Mouse (Mus musculus) adrenal gland, postnatal 4 days (tissue): Measurements from ENCODE around the gene Olfr1226. TPM values are rescaled to one million over a fixed set of nuclear protein-coding genes. Genes with fewer than 3 reads are reported as not detected.
"Not testable (repeated sequence)": the region's sequence is repeated elsewhere in the genome, so short reads cannot be mapped to it uniquely, and the experiment has no call there.

ENCODE experiments used
- DNase-seq, 2 experiments: peaks; one replicate each; pipeline ENCODE4 v3.0.0; 2021 to 2022; ENCODE audit warnings: low spot score in 2 of 2, mixed read lengths in 2 of 2
- long read RNA-seq, 2 experiments: library from polyadenylated mRNA; stranded (forward); transcript quantifications; one replicate each; pipeline ENCODE4 v2.0.0; 2021
- total RNA-seq, 2 experiments: library from RNA; stranded (reverse); gene quantifications; 2 replicates each; pipeline ENCODE4 v1.2.3; 2021

The Olfr1226 gene
- not detected for total RNA-seq
- long read RNA-seq, experiment 1, result 0 reads
- long read RNA-seq, experiment 2, result 0 reads

DNA sequence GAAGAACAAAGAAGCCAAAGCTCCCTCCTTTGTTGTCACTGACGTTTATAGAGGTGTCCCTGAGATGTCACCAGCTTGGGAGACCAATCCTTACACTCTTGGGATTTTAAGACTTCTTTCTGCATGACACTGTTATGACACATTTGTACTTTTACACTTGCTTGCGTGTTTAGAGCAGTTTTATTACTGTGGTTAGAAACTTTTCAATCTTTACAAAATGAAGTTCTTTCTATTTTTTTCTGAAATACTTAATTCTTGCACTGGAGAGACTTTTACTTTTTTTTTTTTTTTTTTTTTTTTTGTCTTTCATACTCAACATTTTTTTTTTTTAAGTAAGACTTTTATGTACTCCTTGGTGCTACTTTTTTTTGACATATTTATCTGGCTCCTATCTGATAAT is at the start of gene Olfr1226:
Olfr1226 (minus strand) TSS at position 101 of the 400 bp plus-strand sequence.
- no peak for DNase-seq

DNA sequence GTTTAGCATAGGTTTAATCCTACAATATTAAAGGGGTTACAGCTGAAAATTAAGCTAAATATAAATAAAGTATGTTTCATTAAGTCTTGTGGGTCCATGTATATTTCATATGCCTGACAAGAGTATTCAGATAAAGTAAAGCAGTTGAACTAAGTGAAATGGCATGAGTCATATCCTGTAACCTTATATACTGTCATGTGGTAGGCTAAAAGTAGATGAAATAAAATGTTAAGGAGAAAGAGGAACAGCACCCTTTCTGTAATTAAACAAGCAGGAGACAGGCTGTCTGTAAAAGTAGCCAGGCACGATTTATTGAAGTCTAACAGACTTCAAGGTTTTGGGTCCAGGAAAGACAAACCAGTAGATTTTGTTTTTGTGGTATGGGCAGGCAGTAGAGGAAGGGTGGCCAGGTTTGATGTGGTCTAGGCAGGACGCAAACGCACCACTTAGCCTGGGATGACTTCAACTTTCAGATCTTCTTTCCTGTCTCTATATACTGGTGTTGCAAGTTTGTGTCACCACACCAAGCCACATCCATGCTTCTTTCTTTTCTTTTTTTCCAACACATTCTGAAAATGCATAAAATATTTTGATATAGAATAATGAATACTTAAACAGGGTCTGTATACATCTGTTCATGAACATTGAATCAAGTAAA is 3.4 kb downstream of the Olfr1226 start:
- DNase-seq, result no peak

DNA sequence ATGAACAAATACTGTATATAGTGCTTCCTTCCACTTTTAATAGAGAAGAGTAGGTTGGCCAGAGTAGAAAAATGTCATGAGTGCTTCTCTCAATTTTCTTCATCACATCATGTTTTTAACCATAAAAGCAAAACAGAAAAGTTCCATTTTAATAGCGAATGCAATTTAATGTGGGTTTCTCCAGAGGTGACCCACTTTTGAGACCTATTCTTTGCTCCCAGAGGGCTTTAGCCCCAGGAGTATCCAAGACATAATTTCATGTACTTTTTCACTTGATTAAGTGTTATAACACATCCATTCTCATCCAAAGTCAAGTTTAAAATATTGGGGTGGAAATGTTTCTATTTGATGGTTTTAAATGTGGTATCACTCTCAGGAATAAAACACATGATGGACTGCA is 25.3 kb downstream of the Olfr1226 start, which contains the start of gene Olfr1225:
Olfr1225 (minus strand) TSS at position 101 of the 400 bp plus-strand sequence.
- DNase-seq, result no peak

GRCm38 (mm10) chr2:89164711-89165110 is 35.1 kb downstream of the Olfr1226 start:
- not testable (repeated sequence) for DNase-seq

GRCm38 (mm10) chr2:89163991-89164390 is 35.9 kb downstream of the Olfr1226 start, which contains the start of gene Olfr1224-ps1:
Gene Olfr1224-ps1 (minus strand): TSS chr2:89164091.
- not testable (repeated sequence) for DNase-seq

- DNase-seq, result no peak
These were observed 48.4 kb downstream of the Olfr1226 start, which contains the start of gene Olfr1223 for GRCm38 (mm10) chr2:89151460-89151859. Gene Olfr1223 (minus strand): TSS chr2:89151560.

Other genes starting within 250 kb of the Olfr1226 start
- not detected for gene Olfr1212, start 246.1 kb downstream of the Olfr1226 start, total RNA-seq
- not detected for gene Gm13762, start 219.8 kb downstream of the Olfr1226 start, total RNA-seq
- not detected for gene Olfr1214, start 207.4 kb downstream of the Olfr1226 start, total RNA-seq
- not detected for gene Olfr1215, start 193.1 kb downstream of the Olfr1226 start, total RNA-seq
- gene Olfr1216, start 181.7 kb downstream of the Olfr1226 start, total RNA-seq, result not detected
- gene Olfr1217, start 168.0 kb downstream of the Olfr1226 start, total RNA-seq, result not detected
- not detected for gene Olfr1218, start 138.9 kb downstream of the Olfr1226 start, total RNA-seq
- gene Olfr1219, start 116.5 kb downstream of the Olfr1226 start, total RNA-seq, result not detected
- gene Olfr1220, start 93.2 kb downstream of the Olfr1226 start, total RNA-seq, result not detected
- not detected for gene Olfr1221, start 82.8 kb downstream of the Olfr1226 start, total RNA-seq
- not detected for gene Olfr1222, start 67.0 kb downstream of the Olfr1226 start, total RNA-seq
- not detected for gene Olfr1223, start 48.5 kb downstream of the Olfr1226 start, total RNA-seq
- not detected for gene Olfr1224-ps1, start 36.0 kb downstream of the Olfr1226 start, total RNA-seq
- not detected for gene Olfr1225, start 25.4 kb downstream of the Olfr1226 start, total RNA-seq
- gene Olfr1228, start 54.0 kb upstream of the Olfr1226 start, total RNA-seq, result not detected
- gene Olfr1229, start 88.0 kb upstream of the Olfr1226 start, total RNA-seq, result not detected
- gene Olfr1230, start 97.2 kb upstream of the Olfr1226 start, total RNA-seq, result not detected
- gene Olfr1231, start 107.0 kb upstream of the Olfr1226 start, total RNA-seq, result not detected
- gene Olfr1232, start 129.6 kb upstream of the Olfr1226 start, total RNA-seq, result not detected
- gene Olfr1233, start 142.3 kb upstream of the Olfr1226 start, total RNA-seq, result not detected
- not detected for gene Olfr1234, start 164.8 kb upstream of the Olfr1226 start, total RNA-seq
- not detected for gene Olfr1238, start 209.6 kb upstream of the Olfr1226 start, total RNA-seq
- not detected for gene Olfr1239, start 220.4 kb upstream of the Olfr1226 start, total RNA-seq
- not detected for gene Olfr1240, start 243.0 kb upstream of the Olfr1226 start, total RNA-seq